Mouse (Mus musculus) heart, postnatal 0 days (tissue): ENCODE data around the gene Gm8773. TPM values are rescaled to one million over a fixed set of nuclear protein-coding genes. Genes with fewer than 3 reads are reported as not detected.

Source experiments
- ATAC-seq: fragments of 200-750 bp; cut with Nextera tagmentation; 2 replicates; pipeline ENCODE4 v1.8.0; 2017; ENCODE audit warnings: low read depth, moderate number of reproducible peaks, moderate library complexity; ENCODE audit not compliant: insufficient read depth
- DNase-seq: peaks from one replicate; pipeline ENCODE4 v3.0.0-alpha.2; 2016; ENCODE audit warnings: low spot score
- H3K27ac ChIP-seq: fragments of 300-500 bp; sonication (generic); 2 replicates; pipeline ENCODE4 v1.5.1; 2014; ENCODE audit warnings: low read depth, mild to moderate bottlenecking
- H3K27me3 ChIP-seq: fragments of 300-500 bp; sonication (generic); 2 replicates; pipeline ENCODE4 v1.6.1; 2014; ENCODE audit warnings: low read length, mixed read lengths; ENCODE audit not compliant: control insufficient read depth, insufficient read depth
- H3K36me3 ChIP-seq: fragments of 300-500 bp; sonication (generic); replicated peaks from 2 replicates; pipeline ENCODE4 v1.6.1; 2014; ENCODE audit warnings: low read length, mixed read lengths; ENCODE audit not compliant: control insufficient read depth, insufficient read depth
- H3K4me1 ChIP-seq: fragments of 300-500 bp; sonication (generic); 2 replicates; pipeline ENCODE4 v1.6.1; 2014; ENCODE audit warnings: antibody characterized with exemption; ENCODE audit not compliant: control insufficient read depth, insufficient read depth
- H3K4me2 ChIP-seq: fragments of 300-500 bp; sonication (generic); 2 replicates; pipeline ENCODE4 v1.6.1; 2014; ENCODE audit warnings: low read depth, mild to moderate bottlenecking, low read length, moderate library complexity
- H3K4me3 ChIP-seq: fragments of 300-500 bp; sonication (generic); 2 replicates; pipeline ENCODE4 v1.5.1; 2014; ENCODE audit warnings: low read depth, low read length
- H3K9ac ChIP-seq: fragments of 300-500 bp; sonication (generic); replicated peaks from 2 replicates; pipeline ENCODE4 v1.6.1; 2014; ENCODE audit warnings: low read depth, low read length, mixed read lengths
- H3K9me3 ChIP-seq: fragments of 300-500 bp; sonication (generic); replicated peaks from 2 replicates; pipeline ENCODE4 v1.6.1; 2016; ENCODE audit warnings: low read length; ENCODE audit not compliant: control insufficient read depth
- CTCF ChIP-seq: IDR thresholded peaks from 2 replicates; pipeline ENCODE4 v1.5.1; 2016; ENCODE audit warnings: antibody characterized with exemption, control low read depth, low read depth
- EP300 ChIP-seq: IDR thresholded peaks from 2 replicates; pipeline ENCODE4 v1.6.1; 2016; ENCODE audit warnings: antibody characterized with exemption, low read depth
- WGBS: fragments of 180-500 bp; shearing (Covaris S2); extraction: QIAGEN DNeasy Blood & Tissue Kit; methylation state at CpG from one replicate; pipeline ENCODE4 v1.1.7; 2014; 5-methylcytosine and 5-hydroxymethylcytosine counted together
- polyA plus RNA-seq: library from polyadenylated mRNA; unstranded; fragments of >200 nt; fragmentation: Nextera tagmentation; extraction: Ambion mirVana; gene quantifications from 2 replicates; pipeline ENCODE4 v1.2.1, GENCODE M21; 2015
- total RNA-seq: library from RNA; depleted of rRNA; stranded (reverse); fragments of >200 nt; gene quantifications from 2 replicates; pipeline ENCODE4 v1.2.3, GENCODE M21; 2014; ENCODE audit warnings: low replicate concordance; rRNA removed

The Gm8773 gene
- total and polyA plus RNA-seq, 2 experiments from 2014 or later: 0.26 TPM; not detected in 1

GRCm38 (mm10) chr5:5587686-5588085 is 14.1 kb downstream of the Gm8773 start:
- no peak overlapping the region for H3K4me2 ChIP-seq
- no peak overlapping the region for H3K4me3 ChIP-seq
- no peak overlapping the region for H3K9ac ChIP-seq
- no peaks in the 10 kb centered on the region for H3K36me3 ChIP-seq
- H3K27ac ChIP-seq: no peak overlapping the region
- no peaks in the 10 kb centered on the region for H3K27me3 ChIP-seq
- no peaks in the 10 kb centered on the region for H3K9me3 ChIP-seq
- no peak for ATAC-seq
- H3K4me1 ChIP-seq: no peaks in the 10 kb centered on the region
- WGBS: 78% methylated on average over 3 of the region's 3 CpGs
- DNase-seq: no peak
- TF ChIP-seq CTCF (no peak), EP300 (no peak)

GRCm38 (mm10) chr5:5610540-5610939 is 36.9 kb downstream of the Gm8773 start:
- WGBS: 38% methylated on average over 3 of the region's 3 CpGs
- ATAC-seq: no peak

GRCm38 (mm10) chr5:5618329-5618728 is 44.7 kb downstream of the Gm8773 start:
- WGBS: 34% methylated on average over 4 of the region's 4 CpGs
- no peak for TF ChIP-seq CTCF
- TF ChIP-seq EP300: no peak
- Histone ChIP-seq H3K36me3 (no peaks in the 10 kb centered on the region), H3K27me3 (no peaks in the 10 kb centered on the region), H3K4me2 (no peak overlapping the region), H3K9ac (no peak overlapping the region), H3K4me1 (no peaks in the 10 kb centered on the region), H3K4me3 (no peak overlapping the region), H3K27ac (no peak overlapping the region), H3K9me3 (no peaks in the 10 kb centered on the region)
- no peak for ATAC-seq
- no peak for DNase-seq

More at GRCm38 (mm10) chr5:5610540-5610939, 36.9 kb downstream of the Gm8773 start:
- Histone ChIP-seq H3K4me2 (no peak overlapping the region), H3K36me3 (no peaks in the 10 kb centered on the region), H3K4me3 (no peak overlapping the region), H3K4me1 (no peaks in the 10 kb centered on the region), H3K27me3 (no peaks in the 10 kb centered on the region), H3K27ac (no peak overlapping the region), H3K9ac (no peak overlapping the region), H3K9me3 (no peaks in the 10 kb centered on the region)
- DNase-seq: no peak
- TF ChIP-seq EP300 (no peak), CTCF (no peak)

DNA sequence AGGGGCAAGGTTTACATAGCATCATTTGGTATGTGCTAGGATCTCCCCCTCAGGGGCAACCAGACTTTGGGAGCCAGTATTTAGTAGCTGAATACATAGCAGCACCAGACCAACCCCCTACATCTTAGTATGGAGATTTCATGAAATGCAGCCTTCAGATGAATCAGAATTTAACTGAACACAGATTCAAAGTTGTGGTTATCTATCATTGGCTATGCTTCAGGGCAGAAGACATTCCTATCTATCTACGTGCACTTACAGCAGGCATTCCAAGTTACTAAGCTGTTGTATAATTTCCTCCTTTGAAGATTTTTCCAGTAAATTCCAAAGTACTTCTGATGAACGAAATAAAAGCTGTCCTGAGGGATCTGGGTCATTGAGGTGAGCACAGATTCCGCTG is 51.9 kb downstream of the Gm8773 start:
- DNase-seq: no peak
- H3K9ac ChIP-seq: no peak overlapping the region
- H3K27ac ChIP-seq: no peak overlapping the region
- H3K4me2 ChIP-seq: no peak overlapping the region
- no peaks in the 10 kb centered on the region for H3K4me1 ChIP-seq
- no peaks in the 10 kb centered on the region for H3K9me3 ChIP-seq
- WGBS: 52% methylated on average over 3 of the region's 3 CpGs
- no peak for ATAC-seq
- no peaks in the 10 kb centered on the region for H3K27me3 ChIP-seq
- no peaks in the 10 kb centered on the region for H3K36me3 ChIP-seq
- TF ChIP-seq CTCF (no peak), EP300 (no peak)
- H3K4me3 ChIP-seq: no peak overlapping the region

Other genes starting within 250 kb of the Gm8773 start
- 8.6 and 17.5 TPM in 2 replicates for gene Cdk14, start 153.5 kb upstream of the Gm8773 start, total RNA-seq
- gene Cdk14, start 153.5 kb upstream of the Gm8773 start, polyA plus RNA-seq: 5.8 and 6.0 TPM in 2 replicates
- not detected in 2 replicates for gene 1700015F17Rik, start 94.7 kb upstream of the Gm8773 start, total RNA-seq
- gene 1700015F17Rik, start 94.7 kb upstream of the Gm8773 start, polyA plus RNA-seq: not detected in 2 replicates
- 14.5 and 16.8 TPM in 2 replicates for gene Cldn12, start 58.8 kb upstream of the Gm8773 start, total RNA-seq
- 12.6 and 12.7 TPM in 2 replicates for gene Cldn12, start 58.8 kb upstream of the Gm8773 start, polyA plus RNA-seq
- gene Gtpbp10, start 14.3 kb upstream of the Gm8773 start, total RNA-seq: 12.3 and 14.5 TPM in 2 replicates
- 12.6 and 13.8 TPM in 2 replicates for gene Gtpbp10, start 14.3 kb upstream of the Gm8773 start, polyA plus RNA-seq
- gene Cfap69, start 90.4 kb downstream of the Gm8773 start, total RNA-seq: 0.95 and 1.2 TPM in 2 replicates
- gene Cfap69, start 90.4 kb downstream of the Gm8773 start, polyA plus RNA-seq: 0.84 and 1.0 TPM in 2 replicates
- gene Steap2, start 120.8 kb downstream of the Gm8773 start, total RNA-seq: 3.1 and 3.6 TPM in 2 replicates
- gene Steap2, start 120.8 kb downstream of the Gm8773 start, polyA plus RNA-seq: 0.94 and 1.2 TPM in 2 replicates
- 0.11 TPM in 1 of 2 replicates, not detected in the other for gene Steap1, start 175.5 kb downstream of the Gm8773 start, total RNA-seq
- gene Steap1, start 175.5 kb downstream of the Gm8773 start, polyA plus RNA-seq: 0.70 and 1.2 TPM in 2 replicates